Mouse (Mus musculus): ENCODE results near the gene Sdhaf1.

Gene Sdhaf1

GRCm38 (mm10) chr7:30291215-30292131 lies 32.2 kb downstream of the Sdhaf1 start, which contains the start of gene Clip3:
Gene Clip3, plus strand, starts transcription at chr7:30291728.
- DNase-seq, result peak; percentile 93

GRCm38 (mm10) chr7:30289714-30290399 lies 33.8 kb downstream of the Sdhaf1 start:
- peak in 1 of 2 experiments; percentile 30 for DNase-seq

- peak in 1 of 2 experiments; percentile 17 for DNase-seq
Measured at GRCm38 (mm10) chr7:30289071-30289713, 34.5 kb downstream of the Sdhaf1 start.

- DNase-seq, result peak in 1 of 2 experiments; percentile 33
Measured at GRCm38 (mm10) chr7:30288046-30288445, 35.6 kb downstream of the Sdhaf1 start.

- peak; percentile 85 to 86 for DNase-seq
Measured at GRCm38 (mm10) chr7:30286701-30287410, 36.8 kb downstream of the Sdhaf1 start.

GRCm38 (mm10) chr7:30282740-30283139 lies 41.0 kb downstream of the Sdhaf1 start:
- DNase-seq, result no peak

GRCm38 (mm10) chr7:30281522-30281921 lies 42.2 kb downstream of the Sdhaf1 start:
- DNase-seq, result no peak

- DNase-seq, result peak; percentile 89 to 90
Measured at GRCm38 (mm10) chr7:30280670-30281138, 43.0 kb downstream of the Sdhaf1 start.

GRCm38 (mm10) chr7:30279951-30280669 lies 43.6 kb downstream of the Sdhaf1 start, which contains the start of the genes Thap8 and Wdr62:
Gene Thap8, plus strand, starts transcription at chr7:30280094.
Gene Wdr62, minus strand, starts transcription at chr7:30280419.
- peak; percentile 95 to 96 for DNase-seq

GRCm38 (mm10) chr7:30279536-30279935 lies 44.2 kb downstream of the Sdhaf1 start:
- DNase-seq, result no peak

GRCm38 (mm10) chr7:30278911-30279310 lies 44.8 kb downstream of the Sdhaf1 start:
- no peak for DNase-seq

- DNase-seq, result no peak
Measured at GRCm38 (mm10) chr7:30274383-30274782, 49.3 kb downstream of the Sdhaf1 start.
